Mouse (Mus musculus) hindbrain, postnatal 0 days (tissue): ENCODE measurements around the gene Grasp. TPM values are rescaled to one million over a fixed set of nuclear protein-coding genes. Genes with fewer than 3 reads are reported as not detected.

Source experiments
- ATAC-seq: fragments of 200-750 bp; cut with Nextera tagmentation; 2 replicates; pipeline ENCODE4 v1.8.0; 2017; ENCODE audit warnings: mild to moderate bottlenecking, moderate TSS enrichment, moderate library complexity
- DNase-seq: peaks from one replicate; pipeline ENCODE4 v3.0.0-alpha.2; 2015; ENCODE audit warnings: low spot score
- H3K27ac ChIP-seq: fragments of 300-500 bp; sonication (generic); 2 replicates; pipeline ENCODE4 v1.5.1; 2014; ENCODE audit warnings: mild to moderate bottlenecking
- H3K27me3 ChIP-seq: fragments of 300-500 bp; sonication (generic); 2 replicates; pipeline ENCODE4 v1.6.1; 2014; ENCODE audit warnings: low read length, mixed read lengths; ENCODE audit not compliant: insufficient read depth
- H3K36me3 ChIP-seq: fragments of 300-500 bp; sonication (generic); 2 replicates; pipeline ENCODE4 v1.6.1; 2014; ENCODE audit warnings: low read length, mixed read lengths; ENCODE audit not compliant: insufficient read depth
- H3K4me1 ChIP-seq: fragments of 300-500 bp; sonication (generic); 2 replicates; pipeline ENCODE4 v1.6.1; 2014; ENCODE audit warnings: antibody characterized with exemption, low read length, mixed read lengths; ENCODE audit not compliant: insufficient read depth
- H3K4me2 ChIP-seq: fragments of 300-500 bp; sonication (generic); 2 replicates; pipeline ENCODE4 v1.6.1; 2014; ENCODE audit warnings: low read depth, mild to moderate bottlenecking, low read length, moderate library complexity, mixed read lengths
- H3K4me3 ChIP-seq: fragments of 300-500 bp; sonication (generic); 2 replicates; pipeline ENCODE4 v1.5.1; 2014; ENCODE audit warnings: low read length
- H3K9ac ChIP-seq: fragments of 300-500 bp; sonication (generic); replicated peaks from 2 replicates; pipeline ENCODE4 v1.6.1; 2014; ENCODE audit warnings: mild to moderate bottlenecking, low read length, moderate library complexity, mixed read lengths
- H3K9me3 ChIP-seq: fragments of 300-500 bp; sonication (generic); 2 replicates; pipeline ENCODE4 v1.6.1; 2016; ENCODE audit warnings: low read length, mixed read lengths
- CTCF ChIP-seq: IDR thresholded peaks from 2 replicates; pipeline ENCODE4 v1.5.1; 2016; ENCODE audit warnings: antibody characterized with exemption, control low read depth, low read depth
- WGBS: fragments of 180-500 bp; shearing (Covaris S2); extraction: QIAGEN DNeasy Blood & Tissue Kit; methylation state at CpG from one replicate; pipeline ENCODE4 v1.1.7; 2014; 5-methylcytosine and 5-hydroxymethylcytosine counted together
- polyA plus RNA-seq: library from polyadenylated mRNA; unstranded; fragments of >200 nt; fragmentation: Nextera tagmentation; extraction: Ambion mirVana; gene quantifications from 2 replicates; pipeline ENCODE4 v1.2.1, GENCODE M21; 2015
- total RNA-seq: library from RNA; depleted of rRNA; stranded (reverse); fragments of >200 nt; gene quantifications from 2 replicates; pipeline ENCODE4 v1.2.3, GENCODE M21; 2014

The Grasp gene
- total and polyA plus RNA-seq, 2 experiments from 2014 or later = 1.5 to 8.7 TPM

DNA sequence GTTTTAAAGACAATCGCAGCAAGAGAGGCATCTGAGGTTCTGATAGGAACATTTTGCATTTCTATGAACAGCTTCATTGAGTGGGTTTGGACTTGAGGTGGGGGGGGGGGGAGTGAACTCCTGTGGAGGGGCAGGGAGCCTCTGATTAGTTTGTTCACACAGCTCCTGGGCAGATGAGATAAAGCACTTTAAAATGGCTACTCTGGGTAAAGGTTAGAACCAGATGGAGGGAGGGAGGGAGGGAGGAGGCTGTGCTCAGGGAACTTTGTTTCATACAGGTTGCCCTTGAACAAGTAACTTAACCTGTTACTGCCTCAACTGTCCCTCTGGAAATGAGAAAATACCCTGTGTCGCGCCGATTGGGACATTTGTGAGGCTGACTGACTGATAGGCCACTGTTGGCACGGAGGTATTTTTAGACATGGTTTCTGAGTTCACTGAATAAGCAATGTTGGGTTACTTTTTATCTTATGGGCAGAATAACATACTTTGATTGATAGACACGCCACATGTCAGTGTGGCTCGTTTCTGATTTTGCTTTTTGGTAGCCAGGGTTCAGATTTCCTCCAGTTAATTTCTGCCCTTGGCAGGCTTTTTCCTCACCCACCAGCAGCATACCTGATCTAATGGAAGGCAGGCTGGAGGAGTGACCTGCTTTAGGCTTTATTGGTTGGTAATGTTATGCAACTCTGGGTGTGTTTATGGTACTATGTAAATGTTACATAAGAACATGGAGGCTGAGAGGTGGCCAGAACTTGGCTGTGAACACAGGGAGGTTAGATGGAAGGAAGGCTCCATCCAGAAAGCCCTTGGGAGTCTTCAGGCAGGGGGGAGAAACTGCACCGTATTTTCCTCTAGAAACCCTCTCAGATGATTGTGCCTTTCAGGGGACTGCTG, 46.9 kb upstream of the Grasp start:
- ATAC-seq (no peak), DNase-seq (no peak)
- Histone ChIP-seq H3K36me3 (no peaks in the 10 kb centered on the region), H3K9ac (no peak overlapping the region), H3K4me2 (peak overlapping the region; percentile 71), H3K9me3 (no peaks in the 10 kb centered on the region), H3K4me3 (no peak overlapping the region), H3K27me3 (no peaks in the 10 kb centered on the region), H3K4me1 (peaks cover 27% of the 10 kb centered on the region), H3K27ac (no peak overlapping the region)
- no peak for TF ChIP-seq CTCF
- 62% methylated on average over 8 of the region's 8 CpGs for WGBS

DNA sequence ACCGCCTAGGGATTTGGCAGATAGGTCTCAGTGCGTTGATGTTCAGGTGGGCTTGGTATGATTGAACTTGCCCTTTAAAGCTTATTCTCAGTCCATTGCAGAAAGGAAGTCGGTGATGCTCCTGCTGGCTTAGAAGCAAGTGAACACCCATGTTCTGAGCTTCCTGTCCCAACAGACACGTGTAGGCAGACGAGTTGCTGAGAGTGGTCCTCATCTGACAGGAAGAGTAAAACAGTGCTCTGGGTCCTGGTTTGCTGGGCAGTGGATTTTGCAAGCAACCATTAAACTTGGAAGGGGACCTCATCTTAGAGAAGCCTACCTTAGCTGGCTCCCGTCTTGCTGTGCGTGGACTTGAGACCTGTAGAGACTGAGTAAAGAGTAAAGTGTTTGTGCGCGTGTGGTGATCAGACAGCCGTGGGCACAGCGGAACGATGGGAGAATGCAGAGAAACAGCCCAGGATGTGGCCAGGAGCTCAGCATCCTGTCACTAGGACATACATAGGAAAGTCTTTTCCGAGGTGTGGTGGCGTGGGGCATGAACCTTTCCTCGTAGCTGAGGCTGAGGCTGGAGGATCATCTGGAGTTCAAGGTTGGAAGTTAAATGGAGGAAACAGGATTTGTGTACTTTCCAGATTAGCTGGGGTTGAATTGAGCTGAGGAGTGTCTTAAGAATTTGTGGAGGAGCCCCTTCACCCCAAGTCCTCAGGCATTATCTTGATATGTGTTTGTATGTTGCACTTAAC, 43.5 kb upstream of the Grasp start:
- Histone ChIP-seq H3K4me2 (no peak overlapping the region), H3K27me3 (no peaks in the 10 kb centered on the region), H3K9ac (no peak overlapping the region), H3K27ac (no peak overlapping the region), H3K36me3 (no peaks in the 10 kb centered on the region), H3K4me1 (peaks cover 26% of the 10 kb centered on the region), H3K9me3 (no peaks in the 10 kb centered on the region), H3K4me3 (no peak overlapping the region)
- ATAC-seq (no peak), DNase-seq (no peak)
- TF ChIP-seq CTCF = no peak
- WGBS = 78% methylated on average over 15 of the region's 15 CpGs

DNA sequence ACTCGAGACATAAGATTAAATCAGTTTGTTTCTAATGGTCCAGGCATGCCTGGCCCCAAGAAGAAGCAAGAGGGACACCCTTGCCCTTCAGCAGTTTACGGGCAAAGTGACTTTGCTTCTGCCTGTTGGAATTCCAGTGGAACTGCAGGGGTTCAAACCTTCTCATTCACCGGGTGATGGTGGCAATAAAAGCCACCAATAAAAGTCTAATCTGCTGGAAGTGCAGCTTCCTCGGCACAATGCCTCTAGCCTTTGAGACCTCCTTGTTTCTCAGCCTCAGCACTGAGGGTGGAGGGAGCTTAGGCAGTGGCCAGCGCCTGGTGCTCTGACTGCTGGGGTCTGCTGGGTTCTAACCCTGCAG, 42.9 kb upstream of the Grasp start:
- WGBS = 27% methylated on average over 5 of the region's 5 CpGs
- Histone ChIP-seq H3K9me3 (no peaks in the 10 kb centered on the region), H3K27ac (no peak overlapping the region), H3K36me3 (no peaks in the 10 kb centered on the region), H3K9ac (no peak overlapping the region; the same call in 1 of the 2 replicates), H3K4me2 (no peak overlapping the region), H3K4me1 (peaks cover 24% of the 10 kb centered on the region), H3K27me3 (no peaks in the 10 kb centered on the region), H3K4me3 (no peak overlapping the region)
- DNase-seq = no peak
- no peak for ATAC-seq
- no peak for TF ChIP-seq CTCF

DNA sequence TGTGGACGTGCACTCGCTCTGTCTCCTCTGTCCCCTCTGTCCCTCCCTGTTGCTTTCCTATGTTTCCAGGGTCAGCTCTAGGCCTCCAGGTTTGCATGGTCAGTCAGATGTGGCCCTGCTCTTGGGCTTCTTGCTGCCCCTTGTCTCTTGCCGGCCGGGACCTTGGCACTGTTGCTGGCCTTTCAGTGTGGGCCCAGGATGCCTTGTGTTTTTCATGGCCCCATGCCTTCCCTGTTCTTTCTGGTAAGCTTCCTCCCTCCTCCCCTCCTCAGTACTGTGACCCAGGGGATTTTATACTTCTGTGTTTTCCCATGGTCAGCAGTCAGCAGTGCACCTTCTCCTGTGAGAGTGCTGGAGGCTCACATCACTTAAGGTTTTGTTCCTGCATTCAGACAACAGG, 42.5 kb upstream of the Grasp start:
- H3K9ac ChIP-seq = no peak overlapping the region; the same call in 1 of the 2 replicates
- no peaks in the 10 kb centered on the region for H3K27me3 ChIP-seq
- TF ChIP-seq CTCF = no peak
- H3K4me1 ChIP-seq = peaks cover 24% of the 10 kb centered on the region
- H3K9me3 ChIP-seq = no peaks in the 10 kb centered on the region
- no peak overlapping the region for H3K4me3 ChIP-seq
- no peaks in the 10 kb centered on the region for H3K36me3 ChIP-seq
- WGBS = 28% methylated on average over 4 of the region's 4 CpGs
- H3K4me2 ChIP-seq = no peak overlapping the region
- ATAC-seq (no peak), DNase-seq (no peak)
- H3K27ac ChIP-seq = no peak overlapping the region

DNA sequence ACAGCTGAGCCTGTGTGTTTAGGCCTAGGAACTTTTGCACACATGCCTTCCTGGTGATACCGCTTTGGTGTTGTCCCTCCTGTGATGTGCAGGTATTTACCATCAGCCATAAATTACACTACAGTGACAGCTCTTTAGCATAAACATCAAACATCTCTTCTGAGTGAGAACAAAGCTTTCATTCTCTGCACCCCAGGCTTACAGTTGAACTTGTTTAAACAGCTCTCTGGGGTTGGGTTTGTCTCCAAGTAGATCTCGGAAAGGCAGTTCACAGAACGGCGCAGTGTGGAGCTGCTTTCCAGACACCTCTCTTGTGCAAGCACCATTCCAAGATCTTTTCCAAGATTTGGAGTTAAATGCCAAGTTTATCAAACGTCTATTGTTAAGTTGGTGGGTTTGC, 41.3 kb upstream of the Grasp start:
- Histone ChIP-seq H3K9me3 (no peaks in the 10 kb centered on the region), H3K27me3 (no peaks in the 10 kb centered on the region), H3K27ac (no peak overlapping the region; the same call in 1 of the 2 replicates), H3K4me1 (peaks cover 15% of the 10 kb centered on the region), H3K4me3 (no peak overlapping the region), H3K36me3 (no peaks in the 10 kb centered on the region), H3K4me2 (no peak overlapping the region), H3K9ac (no peak overlapping the region)
- no peak for TF ChIP-seq CTCF
- DNase-seq (no peak), ATAC-seq (no peak)
- WGBS = 30% methylated on average over 5 of the region's 5 CpGs

DNA sequence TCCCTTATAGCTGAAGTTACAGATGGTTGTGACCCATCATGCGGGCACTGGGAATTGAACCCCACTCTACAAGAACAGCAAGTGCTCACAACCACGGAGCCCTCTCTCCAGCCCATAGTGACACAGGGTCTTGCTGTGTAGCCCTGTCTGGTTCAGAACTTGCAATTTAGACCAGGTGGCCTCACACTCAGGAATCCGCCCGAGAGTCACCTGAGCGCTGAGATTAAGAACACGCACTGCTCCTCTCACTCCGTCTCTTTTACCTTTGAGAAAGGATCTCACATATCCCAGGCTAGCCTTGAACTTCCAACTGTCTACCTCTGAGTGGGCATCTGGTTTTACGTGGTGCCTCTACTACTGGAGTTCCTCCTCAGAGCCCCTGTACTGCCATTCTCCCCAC, 39.7 kb upstream of the Grasp start:
- Histone ChIP-seq H3K36me3 (no peaks in the 10 kb centered on the region), H3K4me3 (no peak overlapping the region), H3K27me3 (no peaks in the 10 kb centered on the region), H3K27ac (no peak overlapping the region), H3K9me3 (no peaks in the 10 kb centered on the region), H3K9ac (no peak overlapping the region), H3K4me1 (peaks cover 11% of the 10 kb centered on the region), H3K4me2 (no peak overlapping the region)
- ATAC-seq (no peak), DNase-seq (no peak)
- TF ChIP-seq CTCF = no peak
- 97% methylated on average over 8 of the region's 8 CpGs for WGBS
